Mouse (Mus musculus) CH12.LX (cell line): ENCODE results near the gene Drc1. TPM values are rescaled to one million over a fixed set of nuclear protein-coding genes. Genes with fewer than 3 reads are reported as not detected.
A peak's percentile ranks its signal among the peaks of the same experiment; 100 is the strongest.

Source experiments
- DNase-seq: peaks from one replicate; pipeline ENCODE4 v3.0.0-alpha.2; 2013; ENCODE audit errors: extremely low read depth
- H3K27ac ChIP-seq: 2 replicates; pipeline ENCODE4 v1.5.1; 2012; ENCODE audit warnings: low read depth, mild to moderate bottlenecking, control low read depth, moderate library complexity; ENCODE audit not compliant: insufficient read depth
- H3K27me3 ChIP-seq: replicated peaks from 2 replicates; pipeline ENCODE3; 2012; ENCODE audit warnings: inconsistent platforms
- H3K36me3 ChIP-seq, 2 experiments: replicated peaks in 1 of 2; 2 replicates each; pipeline versions ENCODE3 to v1.6.1; 2012; ENCODE audit warnings: inconsistent platforms in 1 of 2, low read length in 1 of 2, mild to moderate bottlenecking in 1 of 2, mixed read lengths in 1 of 2, moderate library complexity in 1 of 2; ENCODE audit not compliant: control insufficient read depth in 1 of 2, insufficient read depth in 1 of 2
- H3K4me1 ChIP-seq, 2 experiments: 2 replicates each; pipeline ENCODE4 v1.6.1; 2012; ENCODE audit warnings: inconsistent platforms in 1 of 2, moderate library complexity in 1 of 2; ENCODE audit not compliant: insufficient read depth in 2 of 2, control insufficient read depth in 1 of 2
- H3K4me2 ChIP-seq: 2 replicates; pipeline ENCODE4 v1.6.1; 2012; ENCODE audit warnings: low read depth, mild to moderate bottlenecking, control low read depth; ENCODE audit not compliant: poor library complexity, insufficient read depth, severe bottlenecking
- H3K4me3 ChIP-seq, 3 experiments: fragments of 150-350 bp in 1 of 3; sonication (generic) in 1 of 3; replicated peaks in 1 of 3; 2 replicates each; pipeline versions ENCODE3 to v1.5.1; 2011 to 2012; ENCODE audit warnings: low read depth in 2 of 3, low read length in 2 of 3, mild to moderate bottlenecking in 2 of 3, moderate library complexity in 2 of 3, control low read depth in 1 of 3, improper control_type of control experiment in 1 of 3, inconsistent platforms in 1 of 3, mixed read lengths in 1 of 3; ENCODE audit not compliant: poor library complexity in 1 of 3
- H3K79me2 ChIP-seq: replicated peaks from 2 replicates; pipeline ENCODE4 v1.6.1; 2012; ENCODE audit warnings: mild to moderate bottlenecking, moderate library complexity; ENCODE audit not compliant: control insufficient read depth, poor library complexity, insufficient read depth, severe bottlenecking; ENCODE audit errors: extremely low read depth
- H3K9ac ChIP-seq: 2 replicates; pipeline ENCODE4 v1.6.1; 2012; ENCODE audit warnings: low read depth, mild to moderate bottlenecking, control low read depth, moderate library complexity; ENCODE audit not compliant: insufficient read depth
- H3K9me3 ChIP-seq: replicated peaks from 2 replicates; pipeline ENCODE3; 2012; ENCODE audit warnings: low read length, inconsistent platforms, mixed read lengths
- BHLHE40 ChIP-seq: IDR thresholded peaks from 2 replicates; pipeline ENCODE4 v1.6.1; 2011; ENCODE audit warnings: mild to moderate bottlenecking, low read depth, low read length, improper control_type of control experiment
- CHD1 ChIP-seq: IDR thresholded peaks from 2 replicates; pipeline ENCODE4 v1.6.1; 2012; ENCODE audit warnings: low read depth, low read length, improper control_type of control experiment, inconsistent platforms
- CHD2 ChIP-seq: IDR thresholded peaks from 2 replicates; pipeline ENCODE4 v1.6.1; 2011; ENCODE audit warnings: low read length, improper control_type of control experiment
- CTCF ChIP-seq, 2 experiments: IDR thresholded peaks in 1 of 2; conservative IDR thresholded peaks in 1 of 2; 2 replicates each; pipeline ENCODE4 v1.5.1; 2011 to 2012; ENCODE audit warnings: low read depth in 2 of 2, low read length in 2 of 2, improper control_type of control experiment in 1 of 2, inconsistent platforms in 1 of 2, mild to moderate bottlenecking in 1 of 2, moderate library complexity in 1 of 2
- E2F4 ChIP-seq: IDR thresholded peaks from 2 replicates; pipeline ENCODE4 v1.6.1; 2011; ENCODE audit warnings: low read depth, low read length, improper control_type of control experiment; ENCODE audit not compliant: insufficient replicate concordance
- ELF1 ChIP-seq: IDR thresholded peaks from 2 replicates; pipeline ENCODE4 v1.6.1; 2014; ENCODE audit warnings: low read depth, mild to moderate bottlenecking, inconsistent platforms, low read length, improper control_type of control experiment
- GABPA ChIP-seq: IDR thresholded peaks from 2 replicates; pipeline ENCODE4 v1.6.1; 2012; ENCODE audit warnings: low read depth, low read length, improper control_type of control experiment, inconsistent platforms; ENCODE audit not compliant: insufficient replicate concordance
- IRF4 ChIP-seq: IDR thresholded peaks from 2 replicates; pipeline ENCODE4 v1.6.1; 2014; ENCODE audit warnings: low read depth, mild to moderate bottlenecking, inconsistent platforms, low read length, improper control_type of control experiment
- JUN ChIP-seq: IDR thresholded peaks from 2 replicates; pipeline ENCODE4 v1.6.1; 2011; ENCODE audit warnings: low read depth, mild to moderate bottlenecking, low read length, improper control_type of control experiment, moderate library complexity; ENCODE audit not compliant: insufficient read depth
- JUND ChIP-seq: conservative IDR thresholded peaks from 2 replicates; pipeline ENCODE4 v1.6.1; 2011; ENCODE audit warnings: low read depth, low read length, improper control_type of control experiment
- KAT2A ChIP-seq: IDR thresholded peaks from 2 replicates; pipeline ENCODE4 v1.6.1; 2012; ENCODE audit warnings: low read length, improper control_type of control experiment, inconsistent platforms; ENCODE audit not compliant: insufficient replicate concordance
- MAFK ChIP-seq: IDR thresholded peaks from 2 replicates; pipeline ENCODE4 v1.6.1; 2011; ENCODE audit warnings: low read length, improper control_type of control experiment; ENCODE audit not compliant: insufficient replicate concordance
- MAX ChIP-seq: IDR thresholded peaks from 2 replicates; pipeline ENCODE4 v1.6.1; 2011; ENCODE audit warnings: low read length, improper control_type of control experiment
- MYC ChIP-seq: IDR thresholded peaks from 2 replicates; pipeline ENCODE4 v1.6.1; 2011; ENCODE audit warnings: low read depth, mild to moderate bottlenecking, improper control_type of control experiment, low read length
- PAX5 ChIP-seq: IDR thresholded peaks from 2 replicates; pipeline ENCODE4 v1.6.1; 2012; ENCODE audit warnings: low read length, inconsistent platforms, mixed read lengths
- POLR2A ChIP-seq: IDR thresholded peaks from 2 replicates; pipeline ENCODE4 v1.6.1; 2011; ENCODE audit warnings: low read depth, mild to moderate bottlenecking, improper control_type of control experiment, low read length
- POLR2AphosphoS2 ChIP-seq: IDR thresholded peaks from 2 replicates; pipeline ENCODE4 v1.6.1; 2011; ENCODE audit warnings: low read depth, low read length, improper control_type of control experiment
- RAD21 ChIP-seq: IDR thresholded peaks from 2 replicates; pipeline ENCODE4 v1.6.1; 2011; ENCODE audit warnings: low read depth, mild to moderate bottlenecking, low read length, improper control_type of control experiment, moderate library complexity
- TBP ChIP-seq: conservative IDR thresholded peaks from 2 replicates; pipeline ENCODE4 v1.6.1; 2011; ENCODE audit warnings: low read depth, low read length, improper control_type of control experiment
- TCF12 ChIP-seq: IDR thresholded peaks from 2 replicates; pipeline ENCODE4 v1.6.1; 2014; ENCODE audit warnings: low read depth, mild to moderate bottlenecking, inconsistent platforms, low read length, improper control_type of control experiment
- UBTF ChIP-seq: IDR thresholded peaks from 2 replicates; pipeline ENCODE4 v1.6.1; 2012; ENCODE audit warnings: low read depth, mild to moderate bottlenecking, inconsistent platforms, low read length, improper control_type of control experiment, moderate library complexity
- USF2 ChIP-seq: conservative IDR thresholded peaks from 2 replicates; pipeline ENCODE4 v1.6.1; 2011; ENCODE audit warnings: low read depth, low read length, improper control_type of control experiment
- ZC3H11A ChIP-seq: IDR thresholded peaks from 2 replicates; pipeline ENCODE4 v1.6.1; 2012; ENCODE audit warnings: low read depth, mild to moderate bottlenecking, inconsistent platforms, low read length, improper control_type of control experiment
- ZKSCAN1 ChIP-seq: IDR thresholded peaks from 2 replicates; pipeline ENCODE4 v1.6.1; 2012; ENCODE audit warnings: low read depth, inconsistent platforms, low read length, improper control_type of control experiment, borderline replicate concordance
- ZNF384 ChIP-seq: IDR thresholded peaks from 2 replicates; pipeline ENCODE4 v1.6.1; 2012; ENCODE audit warnings: low read depth, low read length, improper control_type of control experiment, inconsistent platforms
- dilution Hi-C: fragments of 300-500 bp; cut with MboI; formaldehyde crosslinking; loops from 2 replicates; pipeline ENCODE4 v1.14.3; 2020; ENCODE audit warnings: low sequenced_read_pairs; ENCODE audit not compliant: extremely low pct_unique_long_range_greater_than_20kb, extremely low pct_ligation_motif_present
- in situ Hi-C: fragments of 300-500 bp; cut with MboI; formaldehyde crosslinking; loops from 3 replicates; pipeline ENCODE4 v1.14.3; 2019; ENCODE audit warnings: low sequenced_read_pairs, low pct_ligation_motif_present, low pct_unique_long_range_greater_than_20kb, mixed read lengths
- polyA plus RNA-seq: library from polyadenylated mRNA; unstranded; fragments of >175 nt; gene quantifications from 2 replicates; pipeline ENCODE4 v1.2.1, GENCODE M21; 2012; ENCODE audit warnings: low read depth; ENCODE audit not compliant: insufficient read length
- total RNA-seq, 2 experiments: library from RNA; depleted of rRNA; stranded (reverse); fragments of 300-350 nt in 1 of 2; fragments of >200 nt in 1 of 2; gene quantifications; 2 replicates each; pipeline ENCODE4 v1.2.3; 2012 to 2014

The Drc1 gene
- total and polyA plus RNA-seq, 3 experiments, result 0.04 TPM; not detected in 2

GRCm38 (mm10) chr5:30240552-30240951 is 40.6 kb upstream of the Drc1 start:
- Histone ChIP-seq H3K27me3 (no peaks in the 10 kb centered on the region), H3K9ac (no peak overlapping the region), H3K79me2 (peaks cover 66% of the 10 kb centered on the region), H3K27ac (no peak overlapping the region), H3K36me3 (peaks cover 0 to 16% of the 10 kb centered on the region in 2 experiments), H3K4me1 (peaks cover 9 to 62% of the 10 kb centered on the region in 2 experiments; a peak in 3 of 4 replicates), H3K4me2 (no peak overlapping the region), H3K9me3 (no peaks in the 10 kb centered on the region), H3K4me3 (no peak overlapping the region)
- dilution Hi-C loops, result no loop called here
- in situ Hi-C loops, result no loop called here
- peak; percentile 31 for DNase-seq
- TF ChIP-seq CHD2 (no peak), RAD21 (no peak), MYC (no peak), BHLHE40 (peak; percentile 89), IRF4 (0 out of 2 replicates have a peak, but pooled peaks have one; percentile 29), PAX5 (no peak), JUND (0 out of 2 replicates have a peak, but pooled peaks have one; percentile 33), CTCF (conservative IDR thresholded peaks at IDR 0.05 in 1 of 2, IDR thresholded peaks at IDR 0.05 in 1 of 2; ENCODE audit: low read depth in 2 of 2, low read length in 2 of 2) (no peak)

GRCm38 (mm10) chr5:30242410-30242809 is 38.8 kb upstream of the Drc1 start:
- H3K4me1 ChIP-seq, result peaks cover 2 to 53% of the 10 kb centered on the region in 2 experiments; a peak in 3 of 4 replicates
- H3K4me3 ChIP-seq, result no peak overlapping the region
- in situ Hi-C loops (no loop called here), dilution Hi-C loops (no loop called here)
- no peak overlapping the region for H3K4me2 ChIP-seq
- no peaks in the 10 kb centered on the region for H3K9me3 ChIP-seq
- peaks cover 0 to 21% of the 10 kb centered on the region in 2 experiments for H3K36me3 ChIP-seq
- TF ChIP-seq E2F4 (no peak), JUN (no peak), KAT2A (no peak), CHD2 (no peak), USF2 (no peak), MYC (no peak), ZNF384 (no peak), UBTF (no peak), GABPA (no peak), TBP (no peak), ELF1 (no peak), TCF12 (no peak), ZC3H11A (no peak), POLR2AphosphoS2 (no peak), MAFK (no peak), POLR2A (no peak), ZKSCAN1 (no peak), CTCF (conservative IDR thresholded peaks at IDR 0.05 in 1 of 2, IDR thresholded peaks at IDR 0.05 in 1 of 2; ENCODE audit: low read depth in 2 of 2, low read length in 2 of 2) (no peak), CHD1 (no peak), MAX (no peak)
- no peaks in the 10 kb centered on the region for H3K27me3 ChIP-seq
- DNase-seq, result no peak
- H3K27ac ChIP-seq, result no peak overlapping the region
- H3K9ac ChIP-seq, result no peak overlapping the region
- peaks cover 55% of the 10 kb centered on the region for H3K79me2 ChIP-seq
